20 mouse cellular contexts compared by ENCODE assay signal in genomic region chr5:121242701-121243100, GRCm38 (mm10). TPM values are rescaled to one million over a fixed set of nuclear protein-coding genes. Genes with fewer than 3 reads are reported as not detected.
DNase-seq lines count a peak whose midpoint lies in the region; ATAC-seq and TF ChIP-seq lines count a peak whose summit lies in the region.
"Had no signal": no experiment of that assay in that cellular context is flagged by ENCODE, and none has a peak within 500 bp of the region (broad histone marks: within the 10 kb centered on the region; RNA-seq: fewer than 3 reads in every experiment).

No protein-coding gene starts in this region.

- peak overlapping the region; percentile 56 for H3K27ac ChIP-seq in heart, embryonic 10.5 days
- H3K27ac ChIP-seq in stomach, embryonic 15.5 days = no peak overlapping the region
- H3K27ac ChIP-seq in stomach, postnatal 0 days (replicated peaks) = no peak overlapping the region
- peak overlapping the region; percentile 99 for H3K27ac ChIP-seq in liver, embryonic 12.5 days
- H3K27ac ChIP-seq: hindbrain, embryonic 15.5 days; limb, embryonic 10.5 days; lung, embryonic 15.5 days; neural tube, embryonic 13.5 days had no signal

- no peak overlapping the region for H3K4me2 ChIP-seq in stomach, embryonic 15.5 days
- H3K4me2 ChIP-seq in stomach, postnatal 0 days (replicated peaks; ENCODE audit: low read depth) = no peak overlapping the region
- peak overlapping the region; percentile 69 for H3K4me2 ChIP-seq in liver, embryonic 12.5 days
- H3K4me2 ChIP-seq: hindbrain, embryonic 15.5 days; lung, embryonic 15.5 days; neural tube, embryonic 13.5 days had no signal

- TF ChIP-seq CTCF in stomach, postnatal 0 days (IDR thresholded peaks at IDR 0.05; ENCODE audit: low read depth) = no peak

- H3K4me3 ChIP-seq in heart, embryonic 10.5 days = no peak overlapping the region
- no peak overlapping the region for H3K4me3 ChIP-seq in stomach, embryonic 15.5 days (replicated peaks)
- H3K4me3 ChIP-seq in stomach, postnatal 0 days (ENCODE audit: low read depth, low read length) = no peak overlapping the region
- peak overlapping the region; percentile 25 for H3K4me3 ChIP-seq in liver, embryonic 12.5 days
- H3K4me3 ChIP-seq: hindbrain, embryonic 15.5 days; limb, embryonic 10.5 days; lung, embryonic 15.5 days; neural tube, embryonic 13.5 days had no signal

- H3K9ac ChIP-seq in stomach, embryonic 15.5 days = no peak overlapping the region
- H3K9ac ChIP-seq in stomach, postnatal 0 days (ENCODE audit: low read length) = no peak overlapping the region
- peak overlapping the region; percentile 75 for H3K9ac ChIP-seq in liver, embryonic 12.5 days
- H3K9ac ChIP-seq: hindbrain, embryonic 15.5 days; lung, embryonic 15.5 days; neural tube, embryonic 13.5 days had no signal

- no peak for DNase-seq in heart, embryonic 10.5 days (ENCODE audit: low spot score)
- DNase-seq in heart, postnatal 25 days (ENCODE audit: low spot score) = no peak
- no peak for DNase-seq in stomach, postnatal 0 days (ENCODE audit: low spot score)
- no peak for DNase-seq in thymus, postnatal 10 days (ENCODE audit: low spot score in 2 of 2)
- DNase-seq in left cerebral cortex, postnatal 36 days (ENCODE audit: low spot score in 2 of 2) = no peak
- DNase-seq in T-cell, adult 2 months (ENCODE audit: low spot score) = no peak
- DNase-seq: adrenal gland, adult 2 months; cerebellum, adult 8-10 months; gastrocnemius, postnatal 36 days; heart, postnatal 10 days; kidney, adult 8-10 months; kidney, postnatal 36 days; right cerebral cortex, postnatal 4 days; thymus, postnatal 36 days had no signal

- no peaks in the 10 kb centered on the region for H3K27me3 ChIP-seq in heart, embryonic 10.5 days (ENCODE audit: insufficient read depth, poor library complexity, severe bottlenecking)
- H3K27me3 ChIP-seq in stomach, embryonic 15.5 days (replicated peaks) = no peaks in the 10 kb centered on the region
- no peaks in the 10 kb centered on the region for H3K27me3 ChIP-seq in stomach, postnatal 0 days (ENCODE audit: control insufficient read depth, insufficient read depth, low read length)
- no peaks in the 10 kb centered on the region for H3K27me3 ChIP-seq in liver, embryonic 12.5 days (replicated peaks)
- H3K27me3 ChIP-seq: hindbrain, embryonic 15.5 days; lung, embryonic 15.5 days; neural tube, embryonic 13.5 days had no signal

- no peaks in the 10 kb centered on the region for H3K36me3 ChIP-seq in heart, embryonic 10.5 days
- no peaks in the 10 kb centered on the region for H3K36me3 ChIP-seq in stomach, embryonic 15.5 days
- no peaks in the 10 kb centered on the region for H3K36me3 ChIP-seq in stomach, postnatal 0 days (ENCODE audit: control insufficient read depth, insufficient read depth, low read length)
- H3K36me3 ChIP-seq in liver, embryonic 12.5 days = peaks cover 14% of the 10 kb centered on the region
- H3K36me3 ChIP-seq: hindbrain, embryonic 15.5 days; limb, embryonic 10.5 days; lung, embryonic 15.5 days; neural tube, embryonic 13.5 days had no signal

- ATAC-seq in stomach, embryonic 15.5 days (ENCODE audit: insufficient read depth, low FRiP score, low read depth) = peak; percentile 80; the same call in 1 of the 2 replicates
- ATAC-seq in stomach, postnatal 0 days (ENCODE audit: low FRiP score, low TSS enrichment) = no peak
- peak; percentile 78 for ATAC-seq in liver, embryonic 12.5 days

- no peak for TF ChIP-seq EP300 in stomach, postnatal 0 days (optimal IDR thresholded peaks at IDR 0.05)

- H3K9me3 ChIP-seq in heart, embryonic 10.5 days = no peaks in the 10 kb centered on the region
- H3K9me3 ChIP-seq in stomach, embryonic 15.5 days = no peaks in the 10 kb centered on the region
- no peaks in the 10 kb centered on the region for H3K9me3 ChIP-seq in stomach, postnatal 0 days (ENCODE audit: control insufficient read depth, low read length)
- no peaks in the 10 kb centered on the region for H3K9me3 ChIP-seq in liver, embryonic 12.5 days (replicated peaks)
- H3K9me3 ChIP-seq: hindbrain, embryonic 15.5 days; limb, embryonic 10.5 days; lung, embryonic 15.5 days; neural tube, embryonic 13.5 days had no signal

- intact Hi-C loops in heart, postnatal 25 days (cut with DNase I) = no loop called here
- intact Hi-C loops in left cerebral cortex, postnatal 36 days (cut with DNase I) = no loop called here

- WGBS in heart, embryonic 10.5 days = 76% methylated on average over 1 of the region's 1 CpGs
- WGBS in stomach, embryonic 15.5 days = 86% methylated on average over 1 of the region's 1 CpGs
- WGBS in stomach, postnatal 0 days = 88% methylated on average over 1 of the region's 1 CpGs
- 27% methylated on average over 1 of the region's 1 CpGs for WGBS in liver, embryonic 12.5 days (ENCODE audit: insufficient replicate concordance)

- peaks cover 27% of the 10 kb centered on the region; the same call in 1 of the 2 replicates for H3K4me1 ChIP-seq in heart, embryonic 10.5 days
- H3K4me1 ChIP-seq in stomach, embryonic 15.5 days = no peaks in the 10 kb centered on the region
- H3K4me1 ChIP-seq in stomach, postnatal 0 days (replicated peaks; ENCODE audit: control insufficient read depth, insufficient read depth) = no peaks in the 10 kb centered on the region
- H3K4me1 ChIP-seq in liver, embryonic 12.5 days = peaks cover 99% of the 10 kb centered on the region
- H3K4me1 ChIP-seq: limb, embryonic 10.5 days; lung, embryonic 15.5 days; neural tube, embryonic 13.5 days had no signal

RNA-seq across cellular contexts. Expression of gene Hectd4, which starts 22.7 kb away (rescaled TPM):
- 3.9 and 4.8 TPM in 2 replicates for polyA plus RNA-seq in heart, embryonic 10.5 days (2016; fragmentation: Nextera tagmentation; extraction: Ambion mirVana)
- total RNA-seq in heart, postnatal 25 days (2021) = 10 to 100 TPM; 19.3 to 23.0 TPM
- polyA plus RNA-seq in stomach, embryonic 15.5 days (2015; fragmentation: Nextera tagmentation; extraction: Ambion mirVana) = 4.8 and 5.6 TPM in 2 replicates
- 1.7 TPM in 2 replicates for polyA plus RNA-seq in stomach, postnatal 0 days (2015; fragmentation: Nextera tagmentation; extraction: Ambion mirVana)
- 13.3 and 14.4 TPM in 2 replicates for polyA plus RNA-seq in liver, embryonic 12.5 days (2016; fragmentation: Nextera tagmentation; extraction: Ambion mirVana)
- 100 to 1,000 TPM; 180 to 207 TPM for total RNA-seq in left cerebral cortex, postnatal 36 days (2021)

RNA-seq across cellular contexts. Expression of gene Rpl6, which starts 38.4 kb away (rescaled TPM):
- 463 and 580 TPM in 2 replicates for polyA plus RNA-seq in heart, embryonic 10.5 days (2016; fragmentation: Nextera tagmentation; extraction: Ambion mirVana)
- total RNA-seq in heart, postnatal 25 days (2021) = 100 to 1,000 TPM; 521 to 551 TPM
- 603 and 609 TPM in 2 replicates for polyA plus RNA-seq in stomach, embryonic 15.5 days (2015; fragmentation: Nextera tagmentation; extraction: Ambion mirVana)
- 453 and 464 TPM in 2 replicates for polyA plus RNA-seq in stomach, postnatal 0 days (2015; fragmentation: Nextera tagmentation; extraction: Ambion mirVana)
- 590 and 602 TPM in 2 replicates for polyA plus RNA-seq in liver, embryonic 12.5 days (2016; fragmentation: Nextera tagmentation; extraction: Ambion mirVana)
- 100 to 1,000 TPM; 401 to 441 TPM for total RNA-seq in left cerebral cortex, postnatal 36 days (2021)

RNA-seq across cellular contexts. Expression of gene Ptpn11, which starts 51.5 kb away (rescaled TPM):
- polyA plus RNA-seq in heart, embryonic 10.5 days (2016; fragmentation: Nextera tagmentation; extraction: Ambion mirVana) = 27.2 and 27.8 TPM in 2 replicates
- total RNA-seq in heart, postnatal 25 days (2021) = 100 to 1,000 TPM; 175 to 181 TPM
- polyA plus RNA-seq in stomach, embryonic 15.5 days (2015; fragmentation: Nextera tagmentation; extraction: Ambion mirVana) = 17.8 and 19.6 TPM in 2 replicates
- 11.8 and 15.0 TPM in 2 replicates for polyA plus RNA-seq in stomach, postnatal 0 days (2015; fragmentation: Nextera tagmentation; extraction: Ambion mirVana)
- polyA plus RNA-seq in liver, embryonic 12.5 days (2016; fragmentation: Nextera tagmentation; extraction: Ambion mirVana) = 15.2 and 15.8 TPM in 2 replicates
- 10 to 100 TPM; 93.7 to 99.3 TPM for total RNA-seq in left cerebral cortex, postnatal 36 days (2021)

Comparison
In these comparisons a context has a peak if more than half of its experiments do, and no peak if none do; other contexts are left out.
1. H3K27ac ChIP-seq: peak in heart, embryonic 10.5 days (single experiment) and liver, embryonic 12.5 days (single experiment); none in stomach, embryonic 15.5 days (single experiment) and stomach, postnatal 0 days (single experiment).